Mouse (Mus musculus) left cerebral cortex, adult 11 months (tissue): ENCODE measurements at regions not wholly inside any gene's neighbourhood (a gene's known extent, or its start where the extent isn't known, plus 50 kb on each side); places are given as distances from the start of the nearest gene placed in this dataset.
"Not testable (repeated sequence)": the region's sequence is repeated elsewhere in the genome, so short reads cannot be mapped to it uniquely, and the experiment has no call there.

Source experiments
- DNase-seq: peaks from one replicate; pipeline ENCODE4 v3.0.0; 2022; ENCODE audit warnings: low spot score

- peak; percentile 58 for DNase-seq
Observed at GRCm38 (mm10) chr7:111969198-111969887, 54.0 kb upstream of the Usp47 start.

GRCm38 (mm10) chr7:111968261-111968660 lies 55.0 kb upstream of the Usp47 start:
- DNase-seq, result no peak

GRCm38 (mm10) chr7:111966716-111967115 lies 56.6 kb upstream of the Usp47 start:
- DNase-seq, result no peak

DNA sequence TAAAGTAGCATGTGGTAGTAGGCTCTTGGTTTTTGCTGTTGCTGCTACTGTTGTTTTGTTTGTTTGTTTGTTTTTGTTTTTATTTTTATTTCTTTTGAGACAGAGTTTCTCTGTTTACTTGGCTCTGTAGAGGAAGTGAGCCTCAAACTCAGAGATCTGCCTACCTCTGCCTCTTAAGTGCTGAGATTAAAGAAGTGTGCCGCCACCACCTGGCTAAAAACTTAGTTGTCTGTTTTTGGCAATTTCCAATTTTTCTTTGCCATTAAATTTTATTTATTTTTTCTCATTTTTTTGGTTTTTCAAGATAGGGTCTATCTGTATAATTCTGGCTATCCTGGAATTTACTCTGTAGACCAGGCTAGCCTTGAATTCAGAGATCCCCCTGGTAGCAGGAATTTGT lies 59.3 kb upstream of the Usp47 start:
- DNase-seq, result no peak

DNA sequence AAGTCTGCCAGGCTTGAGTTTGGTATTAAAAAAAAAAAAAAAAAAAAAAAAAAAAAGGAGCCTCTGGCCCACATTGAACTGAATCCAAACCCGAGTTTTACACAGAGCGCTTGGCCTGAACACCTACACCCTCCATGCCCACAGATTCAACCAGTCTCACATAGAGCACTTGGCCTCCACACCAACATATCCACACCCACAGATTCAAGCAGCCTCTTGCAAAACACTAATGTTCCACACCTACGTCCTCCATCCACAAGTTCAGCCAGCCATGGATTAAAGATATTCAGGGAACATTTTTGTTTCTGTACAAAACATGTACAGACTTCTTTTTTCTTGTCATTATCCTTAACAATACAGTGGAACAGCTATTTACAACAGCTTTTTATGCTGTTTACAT lies 63.3 kb upstream of the Usp47 start:
- DNase-seq, result no peak

DNA sequence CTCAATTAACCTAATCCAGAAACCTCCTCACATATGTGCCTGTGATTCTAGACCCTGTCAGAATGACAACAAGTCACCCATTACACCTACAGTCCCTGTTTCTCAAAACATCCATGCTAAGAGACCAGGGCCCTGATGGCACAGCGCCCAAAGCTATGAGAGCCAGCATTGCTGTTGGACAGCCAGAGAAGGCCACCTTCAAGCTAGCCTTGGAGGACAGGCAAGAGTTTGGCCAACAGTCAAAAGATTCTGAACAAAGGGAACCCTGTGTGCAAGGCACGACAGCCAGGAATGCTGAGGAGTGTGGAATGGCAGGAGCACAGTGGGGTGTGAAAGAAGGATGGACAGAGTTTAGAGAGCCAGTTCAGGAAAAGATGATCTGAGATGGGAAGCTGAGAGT lies 66.6 kb upstream of the Usp47 start:
- DNase-seq, result no peak

- no peak for DNase-seq
Observed at GRCm38 (mm10) chr7:111939631-111940030, 83.7 kb upstream of the Usp47 start.

GRCm38 (mm10) chr7:111937547-111937946 lies 85.8 kb upstream of the Usp47 start:
- no peak for DNase-seq

DNA sequence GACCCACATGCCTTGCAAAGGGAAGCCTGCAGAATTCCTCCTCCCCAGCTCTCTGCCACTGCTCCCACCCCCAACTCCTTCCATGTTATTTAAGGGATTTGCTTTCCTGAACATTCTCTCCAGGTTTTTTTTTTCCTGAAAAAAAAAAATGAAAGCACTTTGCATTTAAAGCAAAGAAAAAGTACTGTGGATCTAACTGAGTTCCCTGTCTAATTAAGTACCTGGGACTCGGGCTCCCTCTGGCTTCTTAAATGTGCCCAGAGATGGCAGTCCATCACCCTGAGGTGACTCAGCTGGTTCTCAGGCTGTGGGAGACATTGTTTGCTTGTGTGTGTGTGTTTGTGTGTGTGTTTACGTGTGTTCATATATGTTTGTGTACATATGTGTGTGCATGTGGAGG lies 86.2 kb upstream of the Usp47 start:
- DNase-seq, result no peak

- DNase-seq, result no peak
Observed at GRCm38 (mm10) chr7:111932725-111933124, 90.6 kb upstream of the Usp47 start.

DNA sequence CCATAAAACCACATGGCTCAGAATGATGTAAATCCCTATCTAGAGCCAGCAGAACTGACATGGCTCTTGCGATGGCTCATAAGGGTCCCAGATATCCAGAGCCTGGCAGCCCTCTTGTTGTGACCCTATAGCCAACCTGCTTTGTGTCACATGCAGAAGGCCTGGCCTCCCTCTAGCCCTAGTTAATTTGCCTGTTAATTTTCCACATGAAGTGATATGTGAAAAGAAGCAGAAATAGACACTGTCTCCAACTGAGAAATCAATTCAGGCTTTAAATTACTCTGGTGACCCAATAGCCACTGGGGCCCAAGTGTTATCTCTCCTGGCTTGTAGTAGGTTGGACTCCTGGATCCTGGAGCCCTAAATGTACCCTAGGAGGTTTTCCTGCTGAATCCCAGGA lies 103.3 kb upstream of the Usp47 start:
- no peak for DNase-seq

DNA sequence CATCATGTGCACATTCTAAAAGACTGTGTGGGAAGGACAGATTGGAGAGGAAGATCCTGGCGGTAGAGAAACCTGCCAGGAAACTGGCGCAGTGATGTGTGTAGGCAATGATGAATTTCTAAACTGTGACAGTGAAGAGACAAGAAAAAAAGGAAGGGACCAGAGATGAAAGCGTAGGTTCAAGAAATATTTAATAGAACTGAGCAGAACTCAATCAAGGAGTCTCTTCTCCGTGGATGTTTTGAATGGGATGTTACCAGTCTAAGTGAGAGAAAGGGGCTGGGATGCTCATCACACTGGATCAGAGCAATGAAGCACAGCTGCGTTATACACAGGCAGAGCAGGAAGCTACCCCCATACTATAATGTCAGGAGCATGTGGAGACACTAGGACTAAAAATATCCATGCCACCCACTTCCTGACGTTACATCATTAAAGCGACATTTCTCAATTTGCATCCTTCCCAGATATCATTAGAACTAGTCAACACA lies 119.5 kb upstream of the Usp47 start:
- peak; percentile 41 for DNase-seq

DNA sequence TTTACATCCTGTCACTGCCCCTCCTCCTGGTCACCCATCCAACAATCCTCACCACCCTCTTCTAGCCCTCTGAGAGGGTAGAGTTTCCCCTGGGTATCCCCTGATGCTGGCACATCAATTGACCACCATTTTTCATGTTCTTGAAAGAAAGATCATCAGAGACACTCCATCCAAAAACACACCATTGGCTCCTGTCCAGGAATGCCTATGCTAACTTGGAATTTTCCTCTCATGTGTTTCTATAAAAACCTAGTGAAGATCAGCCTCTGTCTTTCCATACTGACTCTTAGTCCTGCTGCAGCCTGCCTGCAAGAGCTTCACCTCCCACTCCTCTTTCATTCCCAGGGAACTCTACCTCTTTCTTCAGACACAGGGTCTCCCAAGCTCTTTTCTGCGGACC lies 117.2 kb upstream of the Galnt18 start:
- no peak for DNase-seq

DNA sequence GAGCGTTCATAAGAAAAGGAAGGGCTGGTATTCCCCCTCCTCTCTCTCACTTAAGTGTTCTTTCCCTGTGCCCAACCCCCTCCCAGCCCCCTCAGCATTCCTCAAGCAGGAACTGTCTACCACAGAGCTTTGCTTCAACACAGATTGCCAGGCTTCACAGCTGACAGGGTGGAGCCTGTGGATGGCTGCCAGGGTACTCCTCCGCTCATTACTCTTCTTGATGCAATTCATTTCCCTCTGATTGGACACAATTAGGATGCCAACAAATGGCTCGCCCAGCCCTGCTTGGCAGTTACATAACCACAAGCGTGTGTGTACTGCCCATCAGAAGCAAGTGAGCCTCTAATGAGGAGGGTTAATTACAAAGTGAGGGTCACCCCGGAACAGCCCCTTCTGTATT lies 116.5 kb upstream of the Galnt18 start:
- DNase-seq, result peak; percentile 49

DNA sequence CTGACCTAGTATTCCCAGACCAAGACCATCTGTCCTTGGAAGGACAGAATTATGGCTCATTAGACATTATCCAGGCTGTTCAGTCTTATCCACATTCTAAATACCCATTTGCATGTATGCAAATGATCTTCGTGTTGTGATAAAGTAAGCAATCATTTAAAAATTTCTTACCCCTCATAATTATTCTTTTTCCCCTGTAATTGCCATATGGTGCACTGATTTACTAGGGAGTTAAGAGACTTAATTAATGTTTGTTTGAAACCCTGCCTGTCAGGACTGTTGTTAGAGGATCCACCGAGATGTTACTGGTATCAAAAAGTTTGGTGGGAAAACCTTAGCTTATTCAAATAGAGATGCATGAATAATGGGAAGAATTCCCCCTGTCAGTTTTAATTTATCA lies 103.2 kb upstream of the Galnt18 start:
- no peak for DNase-seq

DNA sequence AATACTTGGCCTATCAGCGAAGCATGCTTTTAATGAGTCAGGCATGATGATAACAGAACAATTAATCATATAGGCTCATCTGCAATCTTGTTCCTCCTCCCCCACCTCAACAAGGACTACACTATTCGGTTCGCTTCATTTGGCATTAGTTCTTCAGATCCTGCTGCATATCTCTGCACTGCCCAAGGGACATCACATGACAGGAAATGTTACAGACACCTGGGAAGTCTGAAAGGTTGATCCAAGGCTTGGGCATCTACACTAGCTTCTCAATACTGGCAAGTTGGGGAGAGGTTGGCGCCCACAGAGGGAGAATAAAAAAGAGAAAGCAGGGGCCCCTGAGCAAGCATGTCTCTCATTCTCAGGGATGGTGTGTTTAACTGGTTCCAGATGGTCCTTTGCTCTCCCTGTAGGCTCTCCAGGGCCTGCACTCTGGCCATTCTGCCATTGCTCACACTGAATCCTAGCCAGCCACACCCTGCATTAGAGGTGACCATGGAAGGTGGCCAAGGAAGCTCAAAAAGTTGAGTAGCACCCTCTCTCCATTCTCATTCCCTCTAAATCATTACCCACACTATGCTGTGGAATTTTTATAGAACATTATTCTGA lies 100.4 kb upstream of the Galnt18 start:
- no peak for DNase-seq

- DNase-seq, result no peak
Observed at GRCm38 (mm10) chr7:111877591-111877990, 97.8 kb upstream of the Galnt18 start.

GRCm38 (mm10) chr7:111875949-111876348 lies 96.2 kb upstream of the Galnt18 start:
- DNase-seq, result no peak

DNA sequence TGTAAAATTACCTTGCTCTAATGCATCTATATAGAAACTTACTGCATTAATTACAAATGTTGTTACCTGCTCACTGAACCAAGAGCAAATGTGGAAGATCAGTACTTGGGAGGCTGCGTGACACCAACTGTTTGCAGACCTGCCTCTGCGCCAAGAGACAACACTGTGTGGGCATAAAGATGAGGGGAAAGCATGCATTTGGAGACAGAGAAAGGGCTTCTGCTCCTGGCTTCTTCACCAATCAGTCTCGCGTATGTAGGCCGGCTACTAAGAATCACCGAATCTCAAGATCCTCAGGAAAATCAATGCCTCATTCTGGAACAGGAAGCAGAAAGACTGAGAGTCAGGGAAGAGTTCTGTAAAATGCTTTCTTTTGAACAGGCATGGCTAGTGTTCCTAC lies 89.6 kb upstream of the Galnt18 start:
- DNase-seq, result no peak

GRCm38 (mm10) chr7:111863035-111863434 lies 83.3 kb upstream of the Galnt18 start:
- no peak for DNase-seq

DNA sequence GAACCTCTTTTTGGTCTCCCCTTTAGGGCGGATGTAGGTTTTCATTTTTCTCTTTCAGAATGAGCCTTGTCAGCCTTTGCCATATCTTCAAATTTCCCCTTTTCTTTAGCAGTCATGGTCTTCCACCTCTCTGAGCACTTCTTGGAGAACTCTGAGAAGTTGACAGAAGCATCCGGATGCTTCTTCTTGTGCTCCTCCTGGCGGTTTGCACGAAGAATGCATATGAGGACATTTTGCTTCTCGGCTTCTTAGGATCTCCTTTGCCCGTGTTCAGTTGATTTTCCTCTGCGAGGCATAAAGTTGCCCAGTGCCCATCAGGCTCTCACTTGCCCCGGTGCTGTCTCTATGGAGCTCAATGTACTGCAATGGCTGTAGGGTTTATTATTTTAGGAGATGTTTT lies 78.5 kb upstream of the Galnt18 start:
- DNase-seq, result not testable (repeated sequence)

GRCm38 (mm10) chr7:111856977-111857376 lies 77.2 kb upstream of the Galnt18 start:
- DNase-seq, result no peak

- no peak for DNase-seq
Observed at GRCm38 (mm10) chr7:111855309-111855708, 75.5 kb upstream of the Galnt18 start.

- no peak for DNase-seq
Observed at GRCm38 (mm10) chr7:111846417-111846816, 66.6 kb upstream of the Galnt18 start.
